Mouse (Mus musculus): ENCODE data around the gene 1810062G17Rik.

DNA sequence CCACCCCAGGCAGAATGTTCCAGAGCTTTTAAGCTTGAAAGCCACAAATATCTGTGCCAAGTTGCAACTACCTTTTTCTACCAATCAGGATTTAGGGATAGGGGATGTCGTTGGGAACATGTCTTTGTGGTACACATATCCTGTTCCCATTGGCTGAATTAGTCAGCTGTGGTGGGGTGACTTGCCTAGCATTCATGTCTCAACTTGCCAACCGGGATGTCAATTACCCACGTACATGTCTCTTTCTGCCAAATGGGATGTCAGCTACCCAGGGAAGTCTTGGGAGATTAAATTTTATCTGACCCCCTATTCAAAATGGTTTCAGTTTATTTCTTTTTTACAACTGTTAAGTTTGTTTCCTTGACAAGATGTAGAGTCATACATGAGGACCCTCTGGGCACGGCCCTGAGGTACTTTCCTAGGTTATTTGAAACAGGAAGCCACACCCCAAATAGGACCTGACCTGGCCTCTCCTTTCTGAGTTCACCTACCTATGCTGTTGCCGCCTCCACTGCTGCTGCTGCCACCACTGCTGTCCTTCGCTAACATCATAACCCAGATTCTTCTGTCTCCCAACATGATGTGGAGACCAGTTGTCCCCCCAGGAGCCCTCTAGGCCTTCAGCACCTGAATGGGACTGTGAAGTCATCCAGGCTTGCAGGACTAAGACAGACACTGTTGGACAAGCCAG, 13.3 kb downstream of the 1810062G17Rik start:
- no peak for TF ChIP-seq GATA1 (IDR thresholded peaks at IDR 0.05; ENCODE audit: borderline replicate concordance, low read length)
- no peak for TF ChIP-seq FLI1 (IDR thresholded peaks at IDR 0.05; ENCODE audit: low read length)
